8 mouse cellular contexts compared by ENCODE assay signal in genomic region chr2:155019673-155020072, GRCm38 (mm10). TPM values are rescaled to one million over a fixed set of nuclear protein-coding genes. Genes with fewer than 3 reads are reported as not detected.
DNase-seq lines count a peak whose midpoint lies in the region; ATAC-seq and TF ChIP-seq lines count a peak whose summit lies in the region.

No protein-coding gene starts in this region.

- peak overlapping the region; percentile 44 for H3K9ac ChIP-seq in forebrain, postnatal 0 days
- peak overlapping the region; percentile 29; the same call in 1 of the 2 replicates for H3K9ac ChIP-seq in neural tube, embryonic 14.5 days (replicated peaks; ENCODE audit: low read depth, low read length)

- no peaks in the 10 kb centered on the region for H3K9me3 ChIP-seq in forebrain, postnatal 0 days (ENCODE audit: low read length)
- no peaks in the 10 kb centered on the region for H3K9me3 ChIP-seq in neural tube, embryonic 14.5 days (ENCODE audit: control insufficient read depth, low read length)

- ATAC-seq in forebrain, postnatal 0 days = peak; percentile 80
- peak; percentile 79 for ATAC-seq in neural tube, embryonic 14.5 days (ENCODE audit: low read depth)

- peaks cover 4% of the 10 kb centered on the region; the same call in 1 of the 2 replicates for H3K4me1 ChIP-seq in forebrain, postnatal 0 days (ENCODE audit: insufficient read depth)
- no peaks in the 10 kb centered on the region for H3K4me1 ChIP-seq in neural tube, embryonic 14.5 days (ENCODE audit: control insufficient read depth, insufficient read depth, low read length)

- H3K27ac ChIP-seq in forebrain, postnatal 0 days (ENCODE audit: low read depth, low read length) = peak overlapping the region; percentile 70
- H3K27ac ChIP-seq in neural tube, embryonic 14.5 days (ENCODE audit: low read depth, low read length) = peak overlapping the region; percentile 69

- H3K36me3 ChIP-seq in forebrain, postnatal 0 days (ENCODE audit: insufficient read depth) = no peaks in the 10 kb centered on the region
- H3K36me3 ChIP-seq in neural tube, embryonic 14.5 days (ENCODE audit: control insufficient read depth, insufficient read depth, low read length) = no peaks in the 10 kb centered on the region

- WGBS in forebrain, postnatal 0 days = under 1% methylated on average over 22 of the region's 22 CpGs
- under 1% methylated on average over 22 of the region's 22 CpGs for WGBS in neural tube, embryonic 14.5 days

- no peaks in the 10 kb centered on the region for H3K27me3 ChIP-seq in forebrain, postnatal 0 days (ENCODE audit: insufficient read depth, low read length)
- H3K27me3 ChIP-seq in neural tube, embryonic 14.5 days (ENCODE audit: control insufficient read depth, insufficient read depth, low read length) = no peaks in the 10 kb centered on the region

- H3K4me3 ChIP-seq in forebrain, postnatal 0 days (ENCODE audit: low read depth, low read length) = peak overlapping the region; percentile 46
- peak overlapping the region; percentile 31 for H3K4me3 ChIP-seq in neural tube, embryonic 14.5 days (ENCODE audit: low read depth, low read length)

- TF ChIP-seq CTCF in forebrain, postnatal 0 days (IDR thresholded peaks at IDR 0.05; ENCODE audit: low read depth) = peak; percentile 80

- DNase-seq in MEL-GATA-1-ER (ENCODE audit: extremely low read depth, low read depth) = peak; percentile 67
- DNase-seq in cerebellum, adult 8-10 months = peak; percentile 89
- peak; percentile 90 for DNase-seq in forebrain, postnatal 0 days
- DNase-seq in heart, postnatal 36 days = peak; percentile 90 to 92
- peak; percentile 73 to 93 for DNase-seq in layer of hippocampus, adult 18-20 months (ENCODE audit: low spot score in 2 of 2)
- peak; percentile 88 to 92 for DNase-seq in lung, adult 18-20 months
- peak; percentile 84 for DNase-seq in testis, postnatal 14 days (ENCODE audit: low spot score)

- peak overlapping the region; percentile 72 for H3K4me2 ChIP-seq in forebrain, postnatal 0 days (ENCODE audit: low read depth)
- H3K4me2 ChIP-seq in neural tube, embryonic 14.5 days (ENCODE audit: low read depth, low read length) = peak overlapping the region; percentile 87

- intact Hi-C loops in heart, postnatal 36 days (cut with DNase I) = no loop called here

RNA-seq across cellular contexts. Expression of gene Gm14226, which starts 1.6 kb away (rescaled TPM):
- 0.08 TPM in 1 of 2 replicates, not detected in the other for total RNA-seq in forebrain, postnatal 0 days (2014; rRNA removed)
- 0.05 TPM in 1 of 2 replicates, not detected in the other for polyA plus RNA-seq in forebrain, postnatal 0 days (2015; fragmentation: Nextera tagmentation; extraction: Ambion mirVana)
- under 1 TPM; 0.19 TPM for total RNA-seq in heart, postnatal 36 days (2021)
- total RNA-seq in layer of hippocampus, adult 18-20 months (2021) = under 1 TPM; 0.13 to 0.15 TPM
- polyA plus RNA-seq in neural tube, embryonic 14.5 days (2014; fragmentation: Nextera tagmentation; extraction: Ambion mirVana) = 0.42 and 0.46 TPM in 2 replicates

RNA-seq across cellular contexts. Expression of gene Ahcy, which starts 54.6 kb away (rescaled TPM):
- total RNA-seq in forebrain, postnatal 0 days (2014; rRNA removed) = 62.7 and 70.1 TPM in 2 replicates
- 42.2 and 42.6 TPM in 2 replicates for polyA plus RNA-seq in forebrain, postnatal 0 days (2015; fragmentation: Nextera tagmentation; extraction: Ambion mirVana)
- total RNA-seq in heart, postnatal 36 days (2021) = 10 to 100 TPM; 10.8 to 14.5 TPM
- 10 to 100 TPM; 16.2 to 17.6 TPM for total RNA-seq in layer of hippocampus, adult 18-20 months (2021)
- polyA plus RNA-seq in neural tube, embryonic 14.5 days (2014; fragmentation: Nextera tagmentation; extraction: Ambion mirVana) = 29.7 and 37.0 TPM in 2 replicates

Comparison
In these comparisons a context has a peak if more than half of its experiments do, and no peak if none do; other contexts are left out.
1. Peak in every context shown above with its lines: DNase-seq, ATAC-seq, H3K4me3 ChIP-seq and H3K27ac ChIP-seq.